Comparison of ENCODE assay signal across 11 mouse cellular contexts in the genomic region with DNA sequence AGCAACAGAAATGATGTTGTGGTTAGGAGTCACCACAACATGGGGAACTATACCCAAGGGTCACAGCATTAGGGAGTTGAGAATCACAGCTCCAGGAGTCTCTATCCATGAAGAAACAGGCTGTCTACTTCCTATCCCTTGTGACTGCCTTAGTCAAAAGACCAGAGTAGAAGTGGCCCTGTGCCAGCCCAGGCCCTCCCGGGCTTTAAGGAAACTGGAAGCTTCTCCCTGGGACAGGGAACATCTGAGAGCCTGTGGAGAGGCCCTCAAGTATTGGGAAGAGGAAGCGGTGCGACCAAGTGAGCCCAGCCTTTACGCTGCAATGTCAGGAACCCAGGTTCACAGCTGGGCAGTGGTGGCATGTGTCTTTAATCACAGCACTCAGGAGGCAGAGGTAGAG.
"Had no signal": no experiment of that assay in that cellular context is flagged by ENCODE, and none has a peak within 500 bp of the region (broad histone marks: within the 10 kb centered on the region; RNA-seq: fewer than 3 reads in every experiment).

No protein-coding gene starts in this region.

- DNase-seq: kidney, adult 8-10 months; right cerebral cortex, postnatal 14 days; thymus, adult 2 months; thymus, postnatal 25 days had no signal

- H3K4me3 ChIP-seq: limb, embryonic 15.5 days; liver, embryonic 12.5 days; megakaryocyte, embryonic 14.5 days; neural tube, embryonic 13.5 days; stomach, embryonic 15.5 days had no signal

- ATAC-seq: intestine, embryonic 16.5 days; liver, embryonic 12.5 days; midbrain, embryonic 16.5 days had no signal

- H3K27ac ChIP-seq: limb, embryonic 15.5 days; liver, embryonic 12.5 days; neural tube, embryonic 13.5 days; stomach, embryonic 15.5 days had no signal
